Mouse (Mus musculus): ENCODE results near the gene Heca. TPM values are rescaled to one million over a fixed set of nuclear protein-coding genes. Genes with fewer than 3 reads are reported as not detected.

Gene Heca
- total and polyA plus RNA-seq, 3 experiments = 10.0 to 12.4 (median 11.1) TPM

DNA sequence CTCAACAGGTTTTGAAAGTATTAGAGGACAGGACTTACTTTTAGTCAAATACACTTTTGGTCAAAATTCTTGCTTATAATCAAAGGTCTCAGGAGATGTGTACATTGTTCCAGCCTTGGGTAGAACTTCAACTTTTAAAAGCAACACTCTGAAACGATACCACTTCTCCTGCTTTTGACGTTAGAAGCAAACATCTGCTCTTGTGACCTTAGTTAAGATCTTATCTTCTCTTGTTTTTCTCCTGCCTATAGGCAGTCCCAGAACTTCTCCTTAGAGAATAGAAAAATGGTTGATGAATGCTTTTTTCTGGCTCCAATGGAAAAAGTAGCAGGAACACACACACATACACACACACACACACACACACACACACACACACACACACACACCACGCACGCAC lies 18.2 kb upstream of the Heca start:
- H3K27me3 ChIP-seq (replicated peaks) = no peaks in the 10 kb centered on the region
- dilution Hi-C loops (cut with MboI; ENCODE audit: extremely low pct_ligation_motif_present, extremely low pct_unique_long_range_greater_than_20kb, low sequenced_read_pairs) = no loop called here

DNA sequence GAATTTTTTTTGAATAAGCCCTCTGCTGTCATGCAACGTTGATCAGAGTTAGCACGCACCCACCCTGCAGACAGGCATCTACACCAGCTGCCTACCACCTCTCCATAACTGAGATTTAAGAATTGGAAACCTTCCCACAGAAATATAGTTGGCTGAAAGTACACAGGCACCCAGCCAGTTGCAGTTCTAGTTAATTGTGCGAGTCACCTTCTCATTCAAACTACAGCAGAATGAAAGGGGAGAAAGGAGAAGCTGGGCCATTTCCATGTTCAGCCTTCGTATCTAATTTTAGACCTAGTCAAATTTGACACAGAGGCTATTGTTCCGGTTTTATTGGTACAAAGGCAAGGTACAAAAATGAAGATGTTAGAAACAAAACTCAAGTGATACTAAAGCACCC lies 2.9 kb upstream of the Heca start:
- dilution Hi-C loops (cut with MboI; ENCODE audit: extremely low pct_ligation_motif_present, extremely low pct_unique_long_range_greater_than_20kb, low sequenced_read_pairs) = no loop called here
- Histone ChIP-seq H3K4me1 (ENCODE audit: control insufficient read depth in 1 of 2, insufficient read depth in 2 of 2) (peaks cover 7 to 37% of the 10 kb centered on the region in 2 experiments; a peak in 3 of 4 replicates), H3K27me3 (replicated peaks) (no peaks in the 10 kb centered on the region), H3K27ac (ENCODE audit: insufficient read depth, low read depth) (no peak overlapping the region), H3K79me2 (replicated peaks; ENCODE audit: control insufficient read depth, extremely low read depth, insufficient read depth, poor library complexity, severe bottlenecking) (peaks cover 5% of the 10 kb centered on the region), H3K36me3 (replicated peaks in 1 of 2; ENCODE audit: control insufficient read depth in 1 of 2, insufficient read depth in 1 of 2, low read length in 1 of 2) (no peaks in the 10 kb centered on the region), H3K9me3 (replicated peaks; ENCODE audit: low read length) (peaks cover 3% of the 10 kb centered on the region), H3K9ac (ENCODE audit: insufficient read depth, low read depth) (peak overlapping the region; percentile 46), H3K4me3 (replicated peaks in 1 of 3; ENCODE audit: low read depth in 2 of 3, low read length in 2 of 3, poor library complexity in 1 of 3) (no peak overlapping the region), H3K4me2 (ENCODE audit: insufficient read depth, low read depth, poor library complexity, severe bottlenecking) (peak overlapping the region; percentile 74)
- in situ Hi-C loops (cut with MboI; ENCODE audit: low pct_ligation_motif_present, low pct_unique_long_range_greater_than_20kb, low sequenced_read_pairs) = no loop called here
- peak; percentile 61 for DNase-seq (ENCODE audit: extremely low read depth)
- TF ChIP-seq ZNF384 (IDR thresholded peaks at IDR 0.05; ENCODE audit: low read depth, low read length) (no peak), MEF2A (IDR thresholded peaks at IDR 0.05; ENCODE audit: borderline replicate concordance, low read depth, low read length) (peak; percentile 77), ELF1 (IDR thresholded peaks at IDR 0.05; ENCODE audit: low read depth, low read length) (0 out of 2 replicates have a peak, but pooled peaks have one; percentile 8), ZC3H11A (IDR thresholded peaks at IDR 0.05; ENCODE audit: low read depth, low read length) (no peak), EP300 (IDR thresholded peaks at IDR 0.05; ENCODE audit: low read length) (0 out of 2 replicates have a peak, but pooled peaks have one; percentile 20), JUND (conservative IDR thresholded peaks at IDR 0.05; ENCODE audit: low read depth, low read length) (0 out of 2 replicates have a peak, but pooled peaks have one; percentile 15)

More for the DNA sequence above, 18.2 kb upstream of the Heca start:
- H3K79me2 ChIP-seq (replicated peaks; ENCODE audit: control insufficient read depth, extremely low read depth, insufficient read depth, poor library complexity, severe bottlenecking) = no peaks in the 10 kb centered on the region
- no peak for TF ChIP-seq ZC3H11A (IDR thresholded peaks at IDR 0.05; ENCODE audit: low read depth, low read length)
- TF ChIP-seq TCF12 (IDR thresholded peaks at IDR 0.05; ENCODE audit: low read depth, low read length) = no peak
- no peak for TF ChIP-seq ELF1 (IDR thresholded peaks at IDR 0.05; ENCODE audit: low read depth, low read length)
- TF ChIP-seq CTCF (conservative IDR thresholded peaks at IDR 0.05 in 1 of 2, IDR thresholded peaks at IDR 0.05 in 1 of 2; ENCODE audit: low read depth in 2 of 2, low read length in 2 of 2) = no peak
- TF ChIP-seq EP300 (IDR thresholded peaks at IDR 0.05; ENCODE audit: low read length) = no peak
- TF ChIP-seq NRF1 (IDR thresholded peaks at IDR 0.05; ENCODE audit: low read depth, low read length) = no peak
- TF ChIP-seq TBP (conservative IDR thresholded peaks at IDR 0.05; ENCODE audit: low read depth, low read length) = no peak
- TF ChIP-seq NELFE (IDR thresholded peaks at IDR 0.05; ENCODE audit: low read depth, low read length) = no peak
- TF ChIP-seq MAX (IDR thresholded peaks at IDR 0.05; ENCODE audit: low read length) = no peak
- TF ChIP-seq RAD21 (IDR thresholded peaks at IDR 0.05; ENCODE audit: low read depth, low read length) = no peak
- no peak for TF ChIP-seq MXI1 (IDR thresholded peaks at IDR 0.05; ENCODE audit: low read depth, low read length)
- TF ChIP-seq RCOR1 (conservative IDR thresholded peaks at IDR 0.05; ENCODE audit: low read depth, low read length) = no peak
- TF ChIP-seq E2F4 (IDR thresholded peaks at IDR 0.05; ENCODE audit: insufficient replicate concordance, low read depth, low read length) = no peak
- no peak overlapping the region for H3K27ac ChIP-seq (ENCODE audit: insufficient read depth, low read depth)
- H3K9me3 ChIP-seq (replicated peaks; ENCODE audit: low read length) = no peaks in the 10 kb centered on the region
- H3K36me3 ChIP-seq (replicated peaks in 1 of 2; ENCODE audit: control insufficient read depth in 1 of 2, insufficient read depth in 1 of 2, low read length in 1 of 2) = no peaks in the 10 kb centered on the region
- no peak for DNase-seq (ENCODE audit: extremely low read depth)
- H3K4me1 ChIP-seq (ENCODE audit: control insufficient read depth in 1 of 2, insufficient read depth in 2 of 2) = 0 out of 4 replicates have a peak, but pooled peaks cover 0 to 6% of the 10 kb centered on the region in 2 experiments
- in situ Hi-C loops (cut with MboI; ENCODE audit: low pct_ligation_motif_present, low pct_unique_long_range_greater_than_20kb, low sequenced_read_pairs) = no loop called here
- H3K9ac ChIP-seq (ENCODE audit: insufficient read depth, low read depth) = no peak overlapping the region
- H3K4me3 ChIP-seq (replicated peaks in 1 of 3; ENCODE audit: low read depth in 2 of 3, low read length in 2 of 3, poor library complexity in 1 of 3) = no peak overlapping the region
- H3K4me2 ChIP-seq (ENCODE audit: insufficient read depth, low read depth, poor library complexity, severe bottlenecking) = no peak overlapping the region
